Mouse (Mus musculus): ENCODE results near the gene Apom. TPM values are rescaled to one million over a fixed set of nuclear protein-coding genes. Genes with fewer than 3 reads are reported as not detected.

Gene Apom
- polyA plus RNA-seq, 2 experiments: 1.1 TPM; not detected in 1

DNA sequence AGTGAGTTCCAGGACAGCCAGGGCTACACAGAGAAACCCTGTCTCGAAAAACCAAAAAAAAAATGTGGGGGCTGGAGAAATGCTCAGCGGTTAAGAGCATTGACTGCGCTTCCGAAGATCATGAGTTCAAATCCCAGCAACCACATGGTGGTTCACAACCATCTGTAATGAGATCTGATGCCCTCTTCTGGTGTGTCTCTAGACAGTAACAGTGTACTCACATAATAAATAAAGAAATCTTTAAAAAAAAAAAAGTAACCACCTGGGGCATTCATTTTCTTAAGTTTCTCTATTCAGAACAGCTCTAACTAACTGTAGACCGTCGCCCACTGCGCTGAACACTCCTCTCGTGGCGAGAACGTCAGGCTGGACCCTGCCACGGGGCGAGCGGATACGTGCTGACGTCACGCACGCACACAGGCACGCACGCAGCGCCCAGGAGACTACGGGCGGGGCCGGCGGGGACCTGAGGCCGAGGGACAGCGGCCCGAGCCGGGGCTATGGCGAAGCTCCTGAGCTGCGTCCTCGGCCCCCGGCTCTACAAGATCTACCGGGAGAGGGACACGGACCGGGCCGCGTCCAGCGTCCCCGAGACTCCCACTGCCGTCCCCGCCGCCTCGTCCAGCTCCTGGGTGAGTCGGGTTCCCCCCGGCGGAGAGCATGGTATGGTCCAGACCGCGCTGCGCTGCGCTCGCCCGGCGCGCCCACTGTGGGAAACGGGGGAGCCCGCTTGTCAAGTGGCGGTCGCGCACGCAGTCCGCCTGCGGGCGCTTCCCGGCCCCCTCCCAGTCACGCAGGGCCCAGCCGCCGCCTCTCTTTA is 42.8 kb downstream of the Apom start, which contains the start of gene Abhd16a:
Abhd16a (plus strand) TSS at position 439 of the 820 bp plus-strand sequence.
- Histone ChIP-seq H3K36me3 (ENCODE audit: control insufficient read depth, insufficient read depth, low read length) (peaks cover 33% of the 10 kb centered on the region), H3K27ac (replicated peaks; ENCODE audit: low read depth, low read length) (peak within 1 kb of the TSS; percentile 97), H3K4me2 (replicated peaks; ENCODE audit: low read depth, low read length, severe bottlenecking) (peak within 1 kb of the TSS; percentile 64), H3K27me3 (ENCODE audit: control insufficient read depth, insufficient read depth, low read length) (no peaks in the 10 kb centered on the region), H3K4me1 (ENCODE audit: control insufficient read depth, insufficient read depth, low read length) (peaks cover 9% of the 10 kb centered on the region), H3K9ac (ENCODE audit: low read depth, low read length, severe bottlenecking) (peak within 1 kb of the TSS; percentile 92), H3K4me3 (replicated peaks; ENCODE audit: low read length) (peak within 1 kb of the TSS; percentile 69), H3K9me3 (ENCODE audit: control insufficient read depth, low read length) (no peaks in the 10 kb centered on the region)
- DNase-seq (ENCODE audit: low spot score) (peak; percentile 91), ATAC-seq (ENCODE audit: low FRiP score, low read depth) (peak; percentile 98)
- TF ChIP-seq POLR2A (IDR thresholded peaks at IDR 0.05; ENCODE audit: borderline replicate concordance, extremely low read depth, insufficient read depth, insufficient read length): no peak
- WGBS: 3% methylated on average over 62 of the region's 67 CpGs

DNA sequence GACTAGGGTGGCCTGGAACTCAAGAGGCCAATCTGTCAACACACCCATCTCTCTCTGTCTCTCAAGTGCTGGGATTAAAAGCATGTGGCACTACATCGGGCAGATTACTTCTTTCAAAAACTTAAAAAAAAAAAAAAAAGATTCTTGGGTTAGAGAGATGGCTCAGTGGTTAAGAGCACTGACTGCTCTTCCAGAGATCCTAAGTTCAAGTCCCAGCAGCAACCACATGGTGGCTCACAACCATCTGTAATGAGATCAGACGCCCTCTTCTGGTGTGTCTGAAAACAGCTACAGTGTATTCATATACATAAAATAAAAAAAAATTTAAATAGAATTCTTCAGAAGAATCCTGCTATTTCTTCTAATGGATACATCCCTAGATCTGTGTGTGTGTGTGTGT is 43.7 kb downstream of the Apom start:
- no peaks in the 10 kb centered on the region for H3K27me3 ChIP-seq (ENCODE audit: control insufficient read depth, insufficient read depth, low read length)
- H3K4me1 ChIP-seq (ENCODE audit: control insufficient read depth, insufficient read depth, low read length): peaks cover 9% of the 10 kb centered on the region
- ATAC-seq (ENCODE audit: low FRiP score, low read depth): no peak

DNA sequence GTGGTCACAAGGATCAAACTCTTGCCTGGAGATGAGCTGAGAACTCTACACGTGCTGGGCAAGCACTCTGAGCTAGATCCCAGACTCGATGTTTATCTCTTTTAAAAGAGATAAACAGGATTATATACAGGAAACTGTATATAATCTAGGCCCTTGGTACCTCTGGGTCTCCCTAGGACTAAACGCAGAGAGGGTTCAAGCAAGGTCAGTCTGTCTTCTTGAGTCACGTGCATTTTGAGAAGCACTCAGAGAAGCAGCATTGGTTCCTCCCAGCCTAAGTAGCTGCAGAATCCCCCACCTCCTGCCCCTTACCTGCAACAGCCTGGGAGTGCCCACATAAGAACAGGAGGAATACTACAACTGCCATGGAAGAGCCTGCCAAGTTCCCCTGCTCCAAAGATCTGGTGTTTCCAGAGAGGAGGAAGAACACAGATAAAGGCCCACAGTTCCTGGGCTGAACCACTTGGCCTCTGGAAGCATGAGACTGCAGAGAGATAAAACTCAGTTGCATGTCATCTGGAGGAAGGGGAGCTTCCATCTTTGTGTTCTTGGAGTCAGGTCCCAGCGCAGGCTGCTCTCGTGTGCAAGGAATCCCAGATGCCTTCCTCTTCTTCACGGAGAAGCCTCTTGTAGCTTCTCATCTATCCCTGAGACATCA is 46.5 kb downstream of the Apom start, which contains the start of gene Ly6g6f:
Ly6g6f (minus strand) TSS at position 403 of the 658 bp plus-strand sequence.
- TF ChIP-seq POLR2A (IDR thresholded peaks at IDR 0.05; ENCODE audit: borderline replicate concordance, extremely low read depth, insufficient read depth, insufficient read length): no peak
- no peaks in the 10 kb centered on the region for H3K36me3 ChIP-seq (ENCODE audit: control insufficient read depth, insufficient read depth, low read length)
- H3K27ac ChIP-seq (replicated peaks; ENCODE audit: low read depth, low read length): no peak within 1 kb of the TSS
- no peaks in the 10 kb centered on the region for H3K27me3 ChIP-seq (ENCODE audit: control insufficient read depth, insufficient read depth, low read length)
- H3K4me2 ChIP-seq (replicated peaks; ENCODE audit: low read depth, low read length, severe bottlenecking): no peak within 1 kb of the TSS
- H3K4me1 ChIP-seq (ENCODE audit: control insufficient read depth, insufficient read depth, low read length): peaks cover 5% of the 10 kb centered on the region
- 70% methylated on average over 7 of the region's 7 CpGs for WGBS
- DNase-seq (ENCODE audit: low spot score) (no peak), ATAC-seq (ENCODE audit: low FRiP score, low read depth) (no peak)
- no peak within 1 kb of the TSS for H3K4me3 ChIP-seq (replicated peaks; ENCODE audit: low read length)
- H3K9me3 ChIP-seq (ENCODE audit: control insufficient read depth, low read length): no peaks in the 10 kb centered on the region
- H3K9ac ChIP-seq (ENCODE audit: low read depth, low read length, severe bottlenecking): no peak within 1 kb of the TSS

More for the DNA sequence above, 43.7 kb downstream of the Apom start:
- Histone ChIP-seq H3K9me3 (ENCODE audit: control insufficient read depth, low read length) (no peaks in the 10 kb centered on the region), H3K36me3 (ENCODE audit: control insufficient read depth, insufficient read depth, low read length) (peaks cover 25% of the 10 kb centered on the region), H3K4me2 (replicated peaks; ENCODE audit: low read depth, low read length, severe bottlenecking) (no peak overlapping the region), H3K9ac (ENCODE audit: low read depth, low read length, severe bottlenecking) (no peak overlapping the region), H3K4me3 (replicated peaks; ENCODE audit: low read length) (no peak overlapping the region), H3K27ac (replicated peaks; ENCODE audit: low read depth, low read length) (no peak overlapping the region)
- DNase-seq (ENCODE audit: low spot score): no peak
- WGBS: 48% methylated on average over 2 of the region's 2 CpGs
- no peak for TF ChIP-seq POLR2A (IDR thresholded peaks at IDR 0.05; ENCODE audit: borderline replicate concordance, extremely low read depth, insufficient read depth, insufficient read length)

DNA sequence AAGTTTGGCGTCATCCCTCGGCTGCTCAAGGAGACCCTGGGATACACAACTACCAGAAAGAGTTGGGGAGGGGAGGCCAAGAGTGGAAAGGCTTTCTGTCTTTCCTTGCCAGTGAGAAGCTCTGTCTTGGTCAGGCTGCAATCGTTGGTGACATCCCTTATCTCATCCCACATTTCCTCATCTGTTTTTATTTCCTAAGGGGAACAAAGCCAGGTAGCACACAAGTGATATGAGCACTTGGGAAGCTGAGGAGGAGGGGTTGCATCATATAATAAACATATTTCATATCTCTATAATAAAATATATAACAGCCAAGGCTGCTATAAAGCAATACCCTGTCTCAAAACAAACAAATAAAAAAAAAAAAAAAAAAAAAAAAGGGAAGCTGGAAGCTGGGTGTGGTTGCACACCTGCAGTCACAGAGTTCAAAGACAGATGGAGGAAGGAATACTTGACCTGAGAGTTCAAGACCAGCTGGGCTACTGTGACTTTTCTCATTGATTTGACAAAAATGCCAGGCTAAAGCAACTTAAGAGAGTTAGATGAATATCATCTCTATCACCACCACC is 47.8 kb downstream of the Apom start:
- no peak for ATAC-seq (ENCODE audit: low FRiP score, low read depth)
- H3K4me2 ChIP-seq (replicated peaks; ENCODE audit: low read depth, low read length, severe bottlenecking): no peak overlapping the region
- 83% methylated on average over 3 of the region's 3 CpGs for WGBS
- no peaks in the 10 kb centered on the region for H3K27me3 ChIP-seq (ENCODE audit: control insufficient read depth, insufficient read depth, low read length)
- no peak overlapping the region for H3K4me3 ChIP-seq (replicated peaks; ENCODE audit: low read length)
- no peaks in the 10 kb centered on the region for H3K9me3 ChIP-seq (ENCODE audit: control insufficient read depth, low read length)
- H3K36me3 ChIP-seq (ENCODE audit: control insufficient read depth, insufficient read depth, low read length): no peaks in the 10 kb centered on the region
- no peak overlapping the region for H3K27ac ChIP-seq (replicated peaks; ENCODE audit: low read depth, low read length)
- no peak for TF ChIP-seq POLR2A (IDR thresholded peaks at IDR 0.05; ENCODE audit: borderline replicate concordance, extremely low read depth, insufficient read depth, insufficient read length)
- no peaks in the 10 kb centered on the region for H3K4me1 ChIP-seq (ENCODE audit: control insufficient read depth, insufficient read depth, low read length)
- no peak for DNase-seq (ENCODE audit: low spot score)
- H3K9ac ChIP-seq (ENCODE audit: low read depth, low read length, severe bottlenecking): no peak overlapping the region

DNA sequence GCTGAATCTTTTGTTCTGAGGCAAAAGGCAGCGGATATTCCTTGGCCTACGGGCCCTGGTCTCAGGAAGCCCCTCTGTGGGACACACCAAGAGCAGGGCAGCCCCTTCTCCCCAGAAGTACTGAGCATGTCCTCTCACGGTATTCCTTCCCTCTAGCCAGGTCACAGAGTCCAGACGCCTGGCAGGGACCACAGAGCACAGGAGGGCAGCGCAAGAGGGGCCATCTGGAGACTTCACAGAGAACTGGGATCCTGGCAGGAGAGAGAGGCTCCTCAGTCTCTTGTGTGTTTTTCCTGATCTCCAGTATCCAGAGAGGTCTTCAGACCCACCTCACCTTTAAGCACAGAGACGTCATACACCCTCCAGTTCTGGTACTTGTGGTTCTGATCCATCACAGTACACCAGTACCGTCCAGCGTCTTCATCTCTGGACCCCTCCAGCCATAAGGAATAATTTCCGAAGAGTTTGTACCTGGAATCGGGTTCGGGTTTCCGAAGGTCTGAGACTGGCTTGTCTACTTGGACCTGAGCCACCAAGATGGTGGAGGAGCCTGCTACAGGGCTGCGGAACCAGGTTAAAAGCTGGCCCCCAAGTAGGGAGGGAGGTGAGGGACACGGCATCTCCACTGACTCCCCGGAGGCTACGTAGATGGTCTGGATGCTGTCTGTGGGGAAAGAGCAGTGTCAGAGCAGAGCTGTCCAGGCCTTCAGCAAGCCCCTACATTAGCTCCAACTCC is 48.8 kb downstream of the Apom start:
- ATAC-seq (ENCODE audit: low FRiP score, low read depth): no peak
- no peaks in the 10 kb centered on the region for H3K27me3 ChIP-seq (ENCODE audit: control insufficient read depth, insufficient read depth, low read length)
- 80% methylated on average over 16 of the region's 16 CpGs for WGBS
- H3K9me3 ChIP-seq (ENCODE audit: control insufficient read depth, low read length): no peaks in the 10 kb centered on the region
- H3K4me3 ChIP-seq (replicated peaks; ENCODE audit: low read length): no peak overlapping the region
- DNase-seq (ENCODE audit: low spot score): no peak
- no peak overlapping the region for H3K9ac ChIP-seq (ENCODE audit: low read depth, low read length, severe bottlenecking)
- H3K36me3 ChIP-seq (ENCODE audit: control insufficient read depth, insufficient read depth, low read length): no peaks in the 10 kb centered on the region
- no peak overlapping the region for H3K27ac ChIP-seq (replicated peaks; ENCODE audit: low read depth, low read length)
- H3K4me1 ChIP-seq (ENCODE audit: control insufficient read depth, insufficient read depth, low read length): peaks cover under 1% of the 10 kb centered on the region; the same call in 1 of the 2 replicates
- no peak for TF ChIP-seq POLR2A (IDR thresholded peaks at IDR 0.05; ENCODE audit: borderline replicate concordance, extremely low read depth, insufficient read depth, insufficient read length)
- H3K4me2 ChIP-seq (replicated peaks; ENCODE audit: low read depth, low read length, severe bottlenecking): no peak overlapping the region

Data from limb, embryonic 14.5 days (tissue).